Mouse (Mus musculus): ENCODE results near the gene Lage3.

DNA sequence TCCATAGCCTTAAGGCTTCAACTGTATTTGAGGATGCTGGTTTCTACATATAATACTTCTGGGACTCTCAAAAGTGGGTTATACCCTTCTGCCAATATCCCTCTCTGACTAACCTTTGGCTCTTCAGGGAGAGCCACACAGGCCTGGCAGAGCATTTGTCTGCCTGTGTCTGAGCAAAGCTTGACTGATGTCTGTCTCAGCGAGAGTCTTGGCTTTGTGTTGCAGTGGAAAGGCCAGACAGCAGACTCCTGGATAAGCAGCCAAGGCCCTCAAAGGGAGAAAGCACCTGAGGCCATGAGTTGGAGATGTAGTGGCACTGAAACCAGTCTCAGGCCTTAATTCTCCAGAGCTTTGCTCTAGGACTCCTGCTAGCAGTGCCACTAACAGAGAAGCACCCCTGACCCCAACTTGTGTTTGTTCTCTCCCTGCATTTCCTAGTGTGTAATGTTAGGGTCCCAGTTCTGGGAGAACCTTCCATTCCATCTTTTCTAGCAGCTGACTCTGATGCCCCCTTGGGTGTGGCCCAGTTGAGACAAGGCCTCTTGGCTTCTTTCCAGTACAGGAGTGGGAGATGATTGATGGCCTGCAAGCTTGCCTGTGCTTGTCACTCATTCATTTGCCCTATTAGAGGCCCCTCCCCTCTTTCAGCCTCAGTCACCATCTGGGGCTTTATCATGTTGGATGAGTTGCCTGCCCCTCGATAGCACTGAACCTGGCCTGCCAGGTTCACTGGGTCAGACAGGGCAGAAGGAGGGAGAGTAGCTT, 23.1 kb downstream of the Lage3 start:
- TF ChIP-seq CTCF (IDR thresholded peaks at IDR 0.05; ENCODE audit: control insufficient read depth, insufficient read depth, insufficient replicate concordance, low read depth, low read length) (no peak), POLR2A (IDR thresholded peaks at IDR 0.05; ENCODE audit: control insufficient read depth, low read depth, low read length) (no peak)
